Mouse (Mus musculus): ENCODE results near the gene Prtn3. TPM values are rescaled to one million over a fixed set of nuclear protein-coding genes. Genes with fewer than 3 reads are reported as not detected.

The Prtn3 gene
- polyA plus RNA-seq, 1 experiment from 2014 or later = 38.6 TPM

- WGBS (ENCODE audit: insufficient replicate concordance) = 74% methylated on average over 2 of the region's 2 CpGs
- Histone ChIP-seq H3K4me3 (no peak overlapping the region), H3K4me1 (peaks cover 10% of the 10 kb centered on the region), H3K36me3 (peaks cover 84% of the 10 kb centered on the region), H3K9ac (no peak overlapping the region), H3K27me3 (replicated peaks) (no peaks in the 10 kb centered on the region), H3K4me2 (no peak overlapping the region), H3K27ac (no peak overlapping the region), H3K9me3 (replicated peaks) (no peaks in the 10 kb centered on the region)
- no peak for ATAC-seq
These were observed 26.7 kb downstream of the Prtn3 start for GRCm38 (mm10) chr10:79900951-79901410.

GRCm38 (mm10) chr10:79906712-79907111, 32.4 kb downstream of the Prtn3 start:
- peaks cover 29% of the 10 kb centered on the region for H3K4me1 ChIP-seq
- H3K4me2 ChIP-seq = no peak overlapping the region
- H3K36me3 ChIP-seq = peaks cover 66% of the 10 kb centered on the region
- H3K27ac ChIP-seq = no peak overlapping the region
- 94% methylated on average over 9 of the region's 9 CpGs for WGBS (ENCODE audit: insufficient replicate concordance)
- no peak for ATAC-seq
- H3K27me3 ChIP-seq (replicated peaks) = no peaks in the 10 kb centered on the region
- no peak overlapping the region for H3K9ac ChIP-seq
- no peaks in the 10 kb centered on the region for H3K9me3 ChIP-seq (replicated peaks)
- H3K4me3 ChIP-seq = no peak overlapping the region

- Histone ChIP-seq H3K9ac (no peak overlapping the region), H3K36me3 (peaks cover 69% of the 10 kb centered on the region), H3K27ac (no peak overlapping the region), H3K4me3 (peak overlapping the region; percentile 84; the same call in 1 of the 2 replicates), H3K4me2 (peak overlapping the region; percentile 72), H3K4me1 (peaks cover 36% of the 10 kb centered on the region), H3K27me3 (replicated peaks) (no peaks in the 10 kb centered on the region), H3K9me3 (replicated peaks) (no peaks in the 10 kb centered on the region)
- 87% methylated on average over 10 of the region's 10 CpGs for WGBS (ENCODE audit: insufficient replicate concordance)
- no peak for ATAC-seq
These were observed 33.1 kb downstream of the Prtn3 start for GRCm38 (mm10) chr10:79907415-79907814.

GRCm38 (mm10) chr10:79908167-79909091, 34.2 kb downstream of the Prtn3 start, which contains the start of gene Med16:
Med16 (minus strand) TSS chr10:79908923.
- peak; percentile 91 for ATAC-seq
- H3K36me3 ChIP-seq = peaks cover 68% of the 10 kb centered on the region
- peak within 1 kb of the TSS; percentile 98 for H3K27ac ChIP-seq
- WGBS (ENCODE audit: insufficient replicate concordance) = 3% methylated on average over 51 of the region's 52 CpGs
- peak within 1 kb of the TSS; percentile 84 for H3K4me3 ChIP-seq
- peak within 1 kb of the TSS; percentile 91 for H3K9ac ChIP-seq
- no peaks in the 10 kb centered on the region for H3K27me3 ChIP-seq (replicated peaks)
- H3K9me3 ChIP-seq (replicated peaks) = no peaks in the 10 kb centered on the region
- H3K4me2 ChIP-seq = peak within 1 kb of the TSS; percentile 72
- H3K4me1 ChIP-seq = peaks cover 46% of the 10 kb centered on the region

- H3K4me1 ChIP-seq = peaks cover 55% of the 10 kb centered on the region
- H3K4me3 ChIP-seq = peak overlapping the region; percentile 84
These were observed 35.0 kb downstream of the Prtn3 start for GRCm38 (mm10) chr10:79909092-79909922.

GRCm38 (mm10) chr10:79910556-79910955, 36.3 kb downstream of the Prtn3 start, which contains the start of gene Gm26602:
Gm26602 (plus strand) TSS chr10:79910856.
- 85% methylated on average over 4 of the region's 4 CpGs for WGBS (ENCODE audit: insufficient replicate concordance)
- no peak within 1 kb of the TSS for H3K4me3 ChIP-seq
- no peaks in the 10 kb centered on the region for H3K9me3 ChIP-seq (replicated peaks)
- H3K27ac ChIP-seq = peak within 1 kb of the TSS; percentile 86
- H3K9ac ChIP-seq = peak within 1 kb of the TSS; percentile 51; the same call in 1 of the 2 replicates
- H3K27me3 ChIP-seq (replicated peaks) = no peaks in the 10 kb centered on the region
- H3K4me2 ChIP-seq = peak within 1 kb of the TSS; percentile 50; the same call in 1 of the 2 replicates
- no peak for ATAC-seq
- peaks cover 67% of the 10 kb centered on the region for H3K4me1 ChIP-seq
- peaks cover 49% of the 10 kb centered on the region for H3K36me3 ChIP-seq

More at GRCm38 (mm10) chr10:79909092-79909922, 35.0 kb downstream of the Prtn3 start:
- Histone ChIP-seq H3K9me3 (replicated peaks) (no peaks in the 10 kb centered on the region), H3K4me2 (peak overlapping the region; percentile 50), H3K36me3 (peaks cover 61% of the 10 kb centered on the region), H3K27me3 (replicated peaks) (no peaks in the 10 kb centered on the region), H3K27ac (peak overlapping the region; percentile 86), H3K9ac (peak overlapping the region; percentile 51)
- ATAC-seq = peak; percentile 66
- WGBS (ENCODE audit: insufficient replicate concordance) = 24% methylated on average over 14 of the region's 14 CpGs

GRCm38 (mm10) chr10:79912412-79912811, 38.1 kb downstream of the Prtn3 start:
- Histone ChIP-seq H3K4me1 (peaks cover 79% of the 10 kb centered on the region), H3K9me3 (replicated peaks) (no peaks in the 10 kb centered on the region), H3K4me2 (no peak overlapping the region), H3K27ac (no peak overlapping the region), H3K27me3 (replicated peaks) (peaks cover 4% of the 10 kb centered on the region), H3K4me3 (no peak overlapping the region), H3K36me3 (peaks cover 31% of the 10 kb centered on the region), H3K9ac (peak overlapping the region; percentile 24; the same call in 1 of the 2 replicates)
- no peak for ATAC-seq
- WGBS (ENCODE audit: insufficient replicate concordance) = 80% methylated on average over 20 of the region's 20 CpGs

- peak overlapping the region; percentile 93 for H3K9ac ChIP-seq
- H3K27me3 ChIP-seq (replicated peaks) = peaks cover 23% of the 10 kb centered on the region
- peaks cover 83% of the 10 kb centered on the region for H3K4me1 ChIP-seq
- peaks cover 31% of the 10 kb centered on the region for H3K36me3 ChIP-seq
- H3K9me3 ChIP-seq (replicated peaks) = no peaks in the 10 kb centered on the region
- H3K27ac ChIP-seq = peak overlapping the region; percentile 92
- ATAC-seq = peak; percentile 77
- peak overlapping the region; percentile 81 for H3K4me3 ChIP-seq
- WGBS (ENCODE audit: insufficient replicate concordance) = 23% methylated on average over 10 of the region's 11 CpGs
- peak overlapping the region; percentile 98 for H3K4me2 ChIP-seq
These were observed 40.1 kb downstream of the Prtn3 start for GRCm38 (mm10) chr10:79914131-79914947.

GRCm38 (mm10) chr10:79914948-79915596, 40.8 kb downstream of the Prtn3 start:
- Histone ChIP-seq H3K4me1 (peaks cover 83% of the 10 kb centered on the region), H3K27me3 (replicated peaks) (peaks cover 30% of the 10 kb centered on the region), H3K9ac (peak overlapping the region; percentile 93), H3K27ac (peak overlapping the region; percentile 92), H3K9me3 (replicated peaks) (no peaks in the 10 kb centered on the region), H3K36me3 (peaks cover 31% of the 10 kb centered on the region), H3K4me3 (peak overlapping the region; percentile 81), H3K4me2 (peak overlapping the region; percentile 98)
- 40% methylated on average over 7 of the region's 7 CpGs for WGBS (ENCODE audit: insufficient replicate concordance)
- no peak for ATAC-seq

- peaks cover 40% of the 10 kb centered on the region for H3K27me3 ChIP-seq (replicated peaks)
- 12% methylated on average over 8 of the region's 8 CpGs for WGBS (ENCODE audit: insufficient replicate concordance)
These were observed 41.8 kb downstream of the Prtn3 start for GRCm38 (mm10) chr10:79916081-79916480.

More at GRCm38 (mm10) chr10:79916081-79916480, 41.8 kb downstream of the Prtn3 start:
- H3K9ac ChIP-seq = peak overlapping the region; percentile 93
- peaks cover 93% of the 10 kb centered on the region for H3K4me1 ChIP-seq
- peak overlapping the region; percentile 98 for H3K4me2 ChIP-seq
- peaks cover 23% of the 10 kb centered on the region for H3K36me3 ChIP-seq
- no peaks in the 10 kb centered on the region for H3K9me3 ChIP-seq (replicated peaks)
- peak overlapping the region; percentile 92 for H3K27ac ChIP-seq
- ATAC-seq = no peak
- H3K4me3 ChIP-seq = peak overlapping the region; percentile 81
